Mouse (Mus musculus): ENCODE results near the gene Slc26a6.

- TF ChIP-seq CTCF (IDR thresholded peaks at IDR 0.05; ENCODE audit: control insufficient read depth, insufficient read depth, insufficient replicate concordance, low read depth, low read length) (0 out of 2 replicates have a peak, but pooled peaks have one; percentile 15), POLR2A (IDR thresholded peaks at IDR 0.05; ENCODE audit: control insufficient read depth, low read depth, low read length) (no peak)
These were observed 26.3 kb upstream of the Slc26a6 start for GRCm38 (mm10) chr9:108826700-108827340.

Measured in testis, adult 2 months (tissue).